Mouse (Mus musculus) cortical plate, adult 2 months (tissue): ENCODE measurements around the gene Galnt17.

Experiments
- CTCF ChIP-seq: fragments of 200-500 bp; IDR thresholded peaks from 2 replicates; pipeline ENCODE4 v1.5.1; 2011; ENCODE audit warnings: mild to moderate bottlenecking, control low read depth, low read length; ENCODE audit not compliant: insufficient read depth; ENCODE audit errors: extremely low read depth
- POLR2A ChIP-seq: fragments of 200-500 bp; IDR thresholded peaks from 2 replicates; pipeline ENCODE4 v1.6.1; 2011; ENCODE audit warnings: mild to moderate bottlenecking, low read length, control low read depth; ENCODE audit not compliant: insufficient read depth; ENCODE audit errors: extremely low read depth

- TF ChIP-seq POLR2A (no peak), CTCF (no peak)
Measured at GRCm38 (mm10) chr5:131277227-131277626, 31.1 kb downstream of the Galnt17 start.
